Mouse (Mus musculus) adrenal gland, postnatal 10 days (tissue): Measurements from ENCODE around the gene Papss2. TPM values are rescaled to one million over a fixed set of nuclear protein-coding genes. Genes with fewer than 3 reads are reported as not detected.
"Not testable (repeated sequence)": the region's sequence is repeated elsewhere in the genome, so short reads cannot be mapped to it uniquely, and the experiment has no call there.

Experiments used
- DNase-seq: peaks from one replicate; pipeline ENCODE4 v3.0.0; 2021; ENCODE audit warnings: mixed read lengths
- total RNA-seq, 2 experiments: library from RNA; stranded (reverse); gene quantifications; 2 replicates each; pipeline ENCODE4 v1.2.3; 2021

The Papss2 gene
- total RNA-seq, 2 experiments from 2014 or later: 24.5 to 34.6 TPM

- no peak for DNase-seq
These were observed 42.8 kb downstream of the Papss2 start for GRCm38 (mm10) chr19:32638276-32638903.

- no peak for DNase-seq
These were observed 45.9 kb downstream of the Papss2 start for GRCm38 (mm10) chr19:32641535-32641934.

DNA sequence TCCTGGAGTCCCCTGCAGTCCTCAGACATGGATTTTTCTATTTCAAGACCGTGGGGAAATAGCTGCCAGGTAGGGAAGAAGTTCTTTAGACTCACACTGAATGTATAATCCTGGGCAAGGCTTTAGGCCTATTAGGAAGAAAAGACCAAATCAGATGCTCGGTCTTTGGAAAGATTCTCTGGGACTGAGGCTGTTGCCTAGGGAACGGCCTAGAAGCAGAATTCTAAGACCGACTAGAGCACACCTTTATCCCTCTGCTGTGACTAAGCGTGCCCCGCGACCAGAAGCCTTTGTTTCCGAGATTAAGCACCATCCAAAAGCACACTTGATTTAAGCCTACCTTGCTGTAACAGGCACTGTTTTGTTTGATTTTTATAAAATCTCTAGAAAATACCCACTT lies 46.4 kb downstream of the Papss2 start:
- DNase-seq: no peak

DNA sequence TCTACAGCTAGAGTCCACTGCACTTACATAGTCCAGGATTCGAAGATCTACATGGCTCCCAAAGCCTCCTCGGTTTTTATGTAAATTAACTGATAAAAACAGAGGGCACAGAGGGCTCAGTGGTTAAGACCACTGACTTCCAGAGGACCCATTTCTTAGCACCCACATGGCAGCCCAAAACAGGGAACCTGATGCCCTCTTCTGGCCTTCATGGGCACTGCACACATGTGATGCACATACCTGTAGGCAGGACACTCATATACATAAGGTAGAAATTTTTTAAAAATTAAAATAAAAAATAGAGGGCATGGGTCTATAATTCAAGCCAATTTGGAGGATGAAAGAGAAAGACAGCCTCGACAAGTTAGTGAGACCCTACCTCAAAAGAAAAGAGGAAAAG lies 48.1 kb downstream of the Papss2 start:
- DNase-seq: no peak

DNA sequence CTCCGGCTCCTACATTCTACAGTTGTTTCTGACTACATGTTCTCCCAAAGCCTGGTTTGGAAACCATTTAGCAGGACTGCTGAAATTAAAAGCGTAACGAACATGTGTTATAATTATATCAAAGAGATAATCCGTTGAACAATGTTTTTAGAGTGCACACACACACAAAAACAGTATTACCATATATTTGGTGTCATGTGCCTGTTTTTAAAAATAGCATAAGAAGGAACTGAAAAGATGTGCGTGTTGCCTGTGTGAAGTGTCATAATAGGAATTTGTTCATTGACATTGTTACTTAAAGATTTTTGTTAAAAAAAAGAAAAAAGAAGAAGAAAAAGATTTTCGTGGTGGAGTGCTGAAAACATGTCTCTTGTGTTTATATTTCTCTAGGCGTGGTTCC lies 50.3 kb downstream of the Papss2 start:
- DNase-seq: no peak

DNA sequence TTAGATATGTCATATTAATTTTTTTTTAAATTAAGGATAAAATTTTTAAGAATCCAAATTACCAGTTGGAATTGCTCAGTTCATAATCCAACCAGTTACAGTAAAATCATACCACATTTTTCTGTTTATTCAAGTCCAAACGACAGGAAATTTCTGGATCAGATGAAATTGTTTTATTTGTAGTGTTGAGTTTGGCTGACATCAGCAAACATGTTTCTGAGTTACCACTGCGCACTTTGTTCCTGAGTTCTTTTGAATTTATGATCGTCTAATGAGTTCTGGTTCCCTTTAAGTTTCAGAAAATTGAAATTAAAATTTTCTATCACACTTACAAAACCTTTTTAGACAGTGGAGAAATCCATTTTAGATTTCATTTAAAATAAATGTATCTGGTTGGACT lies 50.8 kb downstream of the Papss2 start:
- no peak for DNase-seq

- DNase-seq: peak; percentile 22
These were observed 52.5 kb downstream of the Papss2 start for GRCm38 (mm10) chr19:32648019-32648571.

GRCm38 (mm10) chr19:32651046-32651445 lies 55.5 kb downstream of the Papss2 start:
- DNase-seq: no peak

GRCm38 (mm10) chr19:32653122-32653521 lies 57.5 kb downstream of the Papss2 start:
- DNase-seq: peak; percentile 9

DNA sequence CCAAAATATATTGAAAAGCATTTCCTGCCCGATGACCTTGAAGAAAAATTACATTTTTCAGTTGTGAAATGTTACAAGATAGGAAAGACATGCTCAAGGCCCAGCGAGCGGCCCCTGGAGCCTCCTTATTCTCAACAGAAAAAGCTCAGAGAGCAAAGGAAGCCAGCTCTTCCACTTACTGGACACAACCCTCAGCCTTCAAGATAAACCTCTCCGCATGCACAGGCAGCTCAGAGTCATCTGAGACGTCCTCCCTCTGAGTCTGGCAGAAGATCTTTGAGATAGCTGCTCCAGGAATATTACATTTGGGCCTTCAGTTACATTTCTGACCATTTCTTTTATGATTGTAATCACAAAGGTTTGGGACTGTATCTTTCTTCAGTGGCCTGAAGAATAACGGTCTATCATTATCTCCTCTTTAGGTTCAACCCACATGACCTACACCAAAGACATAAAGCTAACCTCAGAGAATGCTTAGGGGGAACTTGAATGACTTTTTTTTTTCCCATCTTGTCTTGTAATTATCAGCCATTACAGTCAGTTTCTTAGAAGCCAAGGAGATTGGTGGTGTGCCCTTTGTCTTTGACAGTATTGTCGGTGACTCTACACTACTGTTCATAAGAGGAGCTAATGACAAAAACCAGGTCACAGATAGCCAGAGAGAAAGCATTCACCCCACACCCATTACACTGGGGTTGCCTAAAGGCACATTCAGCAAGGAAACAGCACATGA lies 58.2 kb downstream of the Papss2 start:
- peak; percentile 25 for DNase-seq

GRCm38 (mm10) chr19:32659346-32659745 lies 63.8 kb downstream of the Papss2 start:
- no peak for DNase-seq

DNA sequence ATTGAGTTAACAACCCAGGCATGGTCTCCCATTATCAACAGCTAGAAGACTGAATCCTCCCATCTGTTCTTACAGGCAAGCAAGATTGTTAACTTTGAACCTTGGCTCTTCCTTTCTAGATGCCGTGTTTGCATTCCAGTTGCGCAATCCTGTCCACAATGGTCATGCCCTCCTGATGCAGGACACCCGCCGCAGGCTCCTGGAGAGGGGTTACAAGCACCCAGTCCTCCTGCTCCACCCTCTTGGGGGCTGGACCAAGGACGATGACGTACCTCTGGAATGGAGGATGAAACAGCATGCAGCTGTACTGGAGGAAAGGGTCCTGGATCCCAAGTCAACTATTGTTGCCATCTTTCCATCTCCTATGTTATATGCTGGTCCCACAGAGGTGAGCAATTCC lies 67.3 kb downstream of the Papss2 start:
- no peak for DNase-seq

GRCm38 (mm10) chr19:32665243-32665642 lies 69.7 kb downstream of the Papss2 start:
- no peak for DNase-seq

DNA sequence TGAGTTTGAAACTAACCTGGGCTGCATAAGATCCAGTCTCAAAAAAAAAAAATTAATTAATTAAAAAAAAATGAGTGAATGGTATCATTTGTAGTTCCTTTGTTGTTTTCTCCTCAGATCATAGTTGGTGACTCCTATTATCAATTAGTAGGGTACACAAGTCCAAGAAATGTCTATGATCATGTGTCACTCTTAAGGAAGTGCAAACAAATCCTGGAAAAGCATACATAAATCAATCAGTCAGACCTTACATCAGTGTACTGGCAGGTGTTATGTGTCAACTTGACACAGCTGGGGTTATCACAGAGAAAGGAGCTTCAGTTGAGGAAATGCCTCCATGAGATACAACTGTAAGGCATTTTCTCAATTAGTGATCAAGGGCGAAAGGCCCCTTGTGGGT lies 72.2 kb downstream of the Papss2 start:
- DNase-seq: not testable (repeated sequence)

- no peak for DNase-seq
These were observed 80.2 kb downstream of the Papss2 start for GRCm38 (mm10) chr19:32675766-32676165.

DNA sequence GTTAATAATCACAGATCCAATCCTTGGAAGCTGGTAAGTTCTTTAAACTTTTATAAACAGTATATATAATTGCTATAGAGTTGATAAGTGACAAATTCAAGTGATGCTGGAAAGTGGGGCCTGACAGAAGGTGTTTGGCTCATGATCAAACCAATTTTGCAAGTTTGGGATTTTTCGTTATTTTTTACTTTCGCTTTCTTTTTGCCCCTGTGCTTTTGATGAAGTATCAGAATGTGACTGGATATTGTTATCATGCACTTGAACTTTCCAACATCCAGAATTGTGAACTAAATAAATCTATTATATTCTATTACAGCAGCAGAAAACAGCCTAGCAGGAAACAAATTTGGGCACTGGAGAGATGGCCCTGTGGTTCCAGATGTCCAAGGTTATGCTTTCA lies 85.3 kb downstream of the Papss2 start:
- peak; percentile 7 for DNase-seq

- DNase-seq: no peak
These were observed 87.5 kb downstream of the Papss2 start for GRCm38 (mm10) chr19:32683081-32683480.

- DNase-seq: no peak
These were observed 92.1 kb downstream of the Papss2 start for GRCm38 (mm10) chr19:32687721-32688120.

- not testable (repeated sequence) for DNase-seq
These were observed 92.6 kb downstream of the Papss2 start for GRCm38 (mm10) chr19:32688227-32688626.

- DNase-seq: no peak
These were observed 94.1 kb downstream of the Papss2 start for GRCm38 (mm10) chr19:32689724-32690123.

DNA sequence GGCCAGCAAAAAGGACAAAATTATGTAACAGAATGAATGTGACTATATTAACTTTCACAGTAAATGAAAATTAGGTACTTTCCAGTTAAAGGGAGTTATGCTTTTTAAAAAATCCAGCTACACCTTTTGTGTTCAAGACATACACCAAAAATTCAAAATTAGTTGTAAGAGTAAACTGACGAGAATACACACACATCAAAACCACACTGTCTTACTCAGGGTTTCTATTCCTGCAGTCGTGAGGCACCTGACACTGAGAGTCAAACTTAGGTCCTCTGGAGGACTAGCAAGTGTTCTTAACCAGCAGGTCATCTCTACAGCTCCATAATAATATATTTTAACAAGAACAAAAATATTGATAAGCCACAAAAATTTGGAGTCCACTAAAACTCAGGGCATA lies 101.1 kb downstream of the Papss2 start:
- no peak for DNase-seq

GRCm38 (mm10) chr19:32702191-32702590 lies 106.6 kb downstream of the Papss2 start:
- no peak for DNase-seq

DNA sequence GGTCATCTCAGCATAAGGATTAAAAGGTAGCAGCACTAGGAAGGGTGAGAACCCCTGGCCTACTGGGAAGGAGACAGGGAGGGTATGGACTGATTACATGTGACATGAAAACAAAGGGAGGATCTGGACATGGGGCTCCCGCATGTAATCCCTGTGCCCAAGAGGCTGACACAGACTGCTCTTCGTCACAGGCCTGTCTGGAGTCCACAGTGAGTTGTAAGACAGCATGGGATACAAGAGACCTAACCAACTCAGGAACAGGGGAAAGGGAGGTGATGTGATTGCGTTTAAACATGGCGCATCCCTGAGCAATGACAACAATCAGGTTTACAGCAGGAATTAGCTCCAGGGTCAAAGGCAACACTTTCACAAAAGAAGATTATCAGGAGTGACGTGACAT lies 113.4 kb downstream of the Papss2 start:
- DNase-seq: no peak

- no peak for DNase-seq
These were observed 114.7 kb downstream of the Papss2 start for GRCm38 (mm10) chr19:32710288-32710687.
